Mouse (Mus musculus): ENCODE data around the gene Hikeshi. TPM values are rescaled to one million over a fixed set of nuclear protein-coding genes. Genes with fewer than 3 reads are reported as not detected.

Gene Hikeshi
- polyA plus RNA-seq, 1 experiment from 2014 or later: 152 TPM

Other genes starting within 250 kb of the Hikeshi start
- gene Ccdc81, start 37.6 kb downstream of the Hikeshi start, polyA plus RNA-seq (2014; fragmentation: Nextera tagmentation; extraction: Ambion mirVana): 0.11 and 0.16 TPM in 2 replicates
- gene Eed, start 39.8 kb upstream of the Hikeshi start, polyA plus RNA-seq (2014; fragmentation: Nextera tagmentation; extraction: Ambion mirVana): 96.4 and 102 TPM in 2 replicates
- gene Picalm, start 189.0 kb upstream of the Hikeshi start, polyA plus RNA-seq (2014; fragmentation: Nextera tagmentation; extraction: Ambion mirVana): 33.6 and 36.7 TPM in 2 replicates

Data from forebrain, embryonic 11.5 days (tissue).